Mouse (Mus musculus) megakaryocyte, embryonic 14.5 days (primary cell): Measurements from ENCODE around the gene Col6a6.

Experiments
- FLI1 ChIP-seq: IDR thresholded peaks from 2 replicates; pipeline ENCODE4 v1.6.1; 2012; ENCODE audit warnings: low read length, inconsistent platforms, mixed read lengths
- GATA1 ChIP-seq: IDR thresholded peaks from 3 replicates; pipeline ENCODE4 v1.6.1; 2012; ENCODE audit warnings: mixed read lengths, low read length, inconsistent platforms, borderline replicate concordance

- TF ChIP-seq GATA1 (no peak), FLI1 (no peak)
These were observed 56.6 kb downstream of the Col6a6 start for GRCm38 (mm10) chr9:105771380-105771779.
